Mouse (Mus musculus) layer of hippocampus, adult 2 months (tissue): ENCODE results near the gene Idh1. TPM values are rescaled to one million over a fixed set of nuclear protein-coding genes. Genes with fewer than 3 reads are reported as not detected.

ENCODE experiments used
- DNase-seq, 2 experiments: peaks; one replicate each; pipeline ENCODE4 v3.0.0; 2022; ENCODE audit warnings: low spot score in 2 of 2
- H3K27ac ChIP-seq: fragments of 200-600 bp; 2 replicates; pipeline ENCODE4 v1.8.1; 2022
- H3K4me3 ChIP-seq: fragments of 200-600 bp; 2 replicates; pipeline ENCODE4 v1.8.1; 2022; ENCODE audit warnings: mild to moderate bottlenecking
- CTCF ChIP-seq: fragments of 200-600 bp; conservative IDR thresholded peaks from 2 replicates; pipeline ENCODE4 v1.8.1; 2022; ENCODE audit warnings: antibody characterized with exemption, mild to moderate bottlenecking, moderate library complexity
- total RNA-seq, 2 experiments: library from RNA; stranded (reverse); gene quantifications; 2 replicates each; pipeline ENCODE4 v1.2.3; 2021

Gene Idh1
- total RNA-seq, 2 experiments from 2014 or later: 41.5 to 49.6 TPM

DNA sequence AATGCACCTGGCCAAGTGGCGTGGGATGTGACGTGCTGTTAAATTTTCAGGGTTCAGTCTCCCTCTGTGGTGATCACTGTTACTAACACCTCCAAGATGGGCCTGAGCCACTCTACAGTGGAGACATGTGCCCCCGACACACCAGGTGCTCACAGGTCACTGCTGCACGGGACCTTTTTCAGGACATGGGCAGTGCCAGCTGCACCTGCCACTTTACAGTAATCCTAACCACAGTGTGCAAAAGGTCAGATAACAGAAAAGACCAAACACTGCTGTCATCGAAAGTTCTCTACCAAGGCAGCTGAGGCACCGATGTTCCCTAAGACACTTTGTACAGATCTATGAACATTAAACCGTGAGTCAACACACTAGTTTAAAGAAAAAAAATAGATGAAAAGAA is 16.8 kb downstream of the Idh1 start:
- Histone ChIP-seq H3K4me3 (no peak overlapping the region), H3K27ac (no peak overlapping the region)
- TF ChIP-seq CTCF: no peak
- DNase-seq: no peak

DNA sequence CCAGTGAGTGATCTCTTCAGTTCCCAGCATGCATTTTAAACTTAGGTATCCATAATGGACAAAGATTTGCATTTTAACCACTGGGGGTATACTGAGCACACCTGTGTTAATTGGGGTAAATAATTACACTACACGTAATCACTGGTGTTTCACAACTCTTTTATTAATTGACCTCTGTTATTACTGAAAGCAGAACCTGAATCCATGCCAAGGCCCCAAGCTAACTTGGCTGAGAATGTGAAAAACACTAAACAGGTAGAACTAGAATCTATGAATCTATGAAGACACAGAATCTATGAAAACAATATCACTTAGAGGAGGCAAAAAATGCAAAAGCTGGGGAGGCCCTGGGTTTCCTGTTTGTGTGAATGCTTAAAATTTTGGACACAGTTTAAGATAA is 18.8 kb downstream of the Idh1 start:
- Histone ChIP-seq H3K4me3 (no peak overlapping the region), H3K27ac (no peak overlapping the region)
- no peak for TF ChIP-seq CTCF
- DNase-seq: no peak

GRCm38 (mm10) chr1:65162210-65162609 is 24.1 kb downstream of the Idh1 start:
- Histone ChIP-seq H3K4me3 (no peak overlapping the region), H3K27ac (no peak overlapping the region)
- TF ChIP-seq CTCF: peak; percentile 65
- peak in 1 of 2 experiments; percentile 30 for DNase-seq

- Histone ChIP-seq H3K4me3 (no peak overlapping the region), H3K27ac (no peak overlapping the region)
- DNase-seq: no peak
- TF ChIP-seq CTCF: no peak
These were observed 30.2 kb downstream of the Idh1 start for GRCm38 (mm10) chr1:65156111-65156510.

GRCm38 (mm10) chr1:65154814-65155213 is 31.5 kb downstream of the Idh1 start:
- no peak for TF ChIP-seq CTCF
- no peak for DNase-seq
- Histone ChIP-seq H3K4me3 (no peak overlapping the region), H3K27ac (no peak overlapping the region)

- TF ChIP-seq CTCF: no peak
- DNase-seq: no peak
- no peak overlapping the region for H3K27ac ChIP-seq
- H3K4me3 ChIP-seq: no peak overlapping the region
These were observed 38.3 kb downstream of the Idh1 start for GRCm38 (mm10) chr1:65147971-65148370.

GRCm38 (mm10) chr1:65147326-65147725 is 39.0 kb downstream of the Idh1 start:
- Histone ChIP-seq H3K4me3 (no peak overlapping the region), H3K27ac (no peak overlapping the region)
- no peak for TF ChIP-seq CTCF
- no peak for DNase-seq

DNA sequence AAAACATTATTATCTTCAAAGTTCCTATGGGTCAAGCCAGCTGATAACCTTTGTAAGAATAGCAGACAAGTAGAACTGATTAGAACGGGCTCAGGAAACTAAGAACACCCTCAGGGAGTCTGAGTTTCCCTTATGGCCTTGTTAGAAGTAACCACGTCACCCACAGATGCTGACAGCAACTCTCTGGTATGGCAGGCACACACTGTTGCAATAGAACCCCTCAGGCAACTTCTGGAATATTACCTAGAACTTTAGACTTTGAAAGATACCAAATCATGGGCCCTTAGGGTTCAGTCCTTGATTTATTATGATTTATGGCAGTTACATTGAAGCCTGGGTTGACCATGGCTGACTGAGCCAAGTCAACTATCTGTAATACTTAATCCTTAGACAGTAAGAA is 39.7 kb downstream of the Idh1 start:
- DNase-seq: no peak
- no peak for TF ChIP-seq CTCF
- Histone ChIP-seq H3K27ac (no peak overlapping the region), H3K4me3 (no peak overlapping the region)

DNA sequence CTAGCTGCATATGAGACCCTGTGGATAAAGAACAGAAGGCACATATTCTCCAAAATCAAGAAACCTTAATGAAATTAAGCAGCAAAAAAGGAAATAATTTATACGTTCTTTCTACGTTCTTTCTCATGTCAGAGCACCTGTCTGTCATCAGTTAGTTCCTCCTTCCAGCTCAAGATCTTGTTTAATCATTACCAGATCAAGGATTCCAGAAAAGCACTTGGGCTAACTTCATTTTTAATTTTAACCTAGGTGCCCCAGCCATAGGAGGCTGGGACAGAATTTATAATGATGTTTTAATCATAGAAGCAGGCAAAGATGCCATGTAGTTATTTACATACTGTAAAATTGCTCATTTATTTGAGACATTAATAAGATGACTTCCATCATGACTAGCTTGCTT is 41.5 kb downstream of the Idh1 start:
- DNase-seq: no peak
- TF ChIP-seq CTCF: no peak
- no peak overlapping the region for H3K27ac ChIP-seq
- H3K4me3 ChIP-seq: no peak overlapping the region

- TF ChIP-seq CTCF: no peak
- Histone ChIP-seq H3K4me3 (no peak overlapping the region), H3K27ac (no peak overlapping the region)
- no peak for DNase-seq
These were observed 48.7 kb downstream of the Idh1 start for GRCm38 (mm10) chr1:65137560-65137959.

DNA sequence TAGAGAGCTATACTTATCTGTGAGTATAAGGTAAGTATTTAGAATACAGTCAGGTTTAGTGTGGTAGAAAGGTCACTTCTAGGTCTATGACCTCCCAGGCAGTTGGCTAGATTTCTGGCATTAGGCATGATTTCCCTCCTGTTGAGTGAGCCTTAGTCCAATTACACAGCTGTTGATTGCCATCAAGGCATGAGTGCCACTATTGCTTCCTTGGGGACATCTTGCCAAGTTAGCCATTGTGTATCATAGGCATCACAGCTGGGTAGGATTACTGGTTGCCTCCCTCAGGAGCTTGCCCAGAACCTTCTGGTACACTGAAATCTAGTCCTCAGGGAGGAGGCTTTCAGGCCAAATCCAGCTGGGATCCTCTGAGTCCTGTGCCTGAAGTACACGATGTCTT is 53.5 kb downstream of the Idh1 start:
- H3K27ac ChIP-seq: no peak overlapping the region
- no peak for DNase-seq
- TF ChIP-seq CTCF: no peak
- H3K4me3 ChIP-seq: no peak overlapping the region

- H3K27ac ChIP-seq: no peak overlapping the region
- no peak for TF ChIP-seq CTCF
- no peak overlapping the region for H3K4me3 ChIP-seq
- DNase-seq: no peak
These were observed 54.6 kb downstream of the Idh1 start for GRCm38 (mm10) chr1:65131671-65132070.

- H3K4me3 ChIP-seq: no peak overlapping the region
- TF ChIP-seq CTCF: no peak
- DNase-seq: no peak
These were observed 56.1 kb downstream of the Idh1 start for GRCm38 (mm10) chr1:65130226-65130625.

DNA sequence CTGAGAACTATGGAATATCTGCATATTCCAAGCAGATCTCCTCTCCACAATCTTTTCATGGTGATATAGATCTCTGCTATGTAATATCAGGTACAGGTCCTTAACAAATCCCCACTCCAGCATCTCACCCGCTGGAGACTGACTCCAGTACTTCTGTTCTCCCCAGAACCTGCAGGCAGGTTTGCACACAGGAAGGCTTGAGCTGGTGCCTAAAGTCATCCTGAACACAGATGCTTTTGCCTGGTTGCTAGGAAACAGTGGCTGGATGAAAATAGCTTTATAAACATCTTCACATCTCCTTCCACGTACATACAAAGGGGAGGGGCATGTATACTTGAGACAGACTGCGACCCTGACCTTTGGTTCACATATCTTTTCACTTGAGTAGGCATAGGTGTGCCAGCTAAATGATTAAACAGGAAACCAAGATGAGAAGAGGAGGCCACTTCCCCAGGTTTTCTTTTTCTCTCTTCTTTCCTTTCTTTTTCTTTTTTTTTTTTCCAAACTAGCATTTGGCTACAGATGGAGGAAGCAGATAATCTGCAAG is 56.6 kb downstream of the Idh1 start:
- H3K4me3 ChIP-seq: no peak overlapping the region
- TF ChIP-seq CTCF: no peak
- H3K27ac ChIP-seq: no peak overlapping the region
- peak in 1 of 2 experiments; percentile 18 for DNase-seq

More at GRCm38 (mm10) chr1:65130226-65130625, 56.1 kb downstream of the Idh1 start:
- no peak overlapping the region for H3K27ac ChIP-seq
